Mouse (Mus musculus) urinary bladder, postnatal 10 days (tissue): Measurements from ENCODE around the gene Mrgpra4.

Experiments used
- DNase-seq: peaks from one replicate; pipeline ENCODE4 v3.0.0; 2022; ENCODE audit warnings: low spot score

The Mrgpra4 gene

DNA sequence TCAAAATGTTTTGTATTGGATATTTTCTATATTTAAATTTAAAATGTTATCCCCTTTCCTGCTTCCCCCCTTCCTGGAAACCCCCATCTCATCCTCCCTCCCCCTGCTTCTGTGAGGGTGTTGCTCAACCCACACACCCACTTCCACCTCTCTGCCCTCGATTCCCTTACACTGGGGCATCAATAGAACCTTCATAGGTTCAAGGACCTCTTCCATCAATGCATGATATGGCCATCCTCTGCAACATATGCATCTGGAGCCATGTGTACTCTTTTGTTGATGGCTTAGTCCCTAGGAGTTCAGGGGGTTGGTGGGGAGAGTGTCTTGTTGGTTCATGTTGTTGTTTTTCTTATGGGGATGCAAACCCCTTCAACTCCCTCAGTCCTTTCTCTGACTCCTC, at the start of gene Mrgpra4:
Mrgpra4 (minus strand) TSS at position 101 of the 400 bp plus-strand sequence.
- DNase-seq, result no peak

DNA sequence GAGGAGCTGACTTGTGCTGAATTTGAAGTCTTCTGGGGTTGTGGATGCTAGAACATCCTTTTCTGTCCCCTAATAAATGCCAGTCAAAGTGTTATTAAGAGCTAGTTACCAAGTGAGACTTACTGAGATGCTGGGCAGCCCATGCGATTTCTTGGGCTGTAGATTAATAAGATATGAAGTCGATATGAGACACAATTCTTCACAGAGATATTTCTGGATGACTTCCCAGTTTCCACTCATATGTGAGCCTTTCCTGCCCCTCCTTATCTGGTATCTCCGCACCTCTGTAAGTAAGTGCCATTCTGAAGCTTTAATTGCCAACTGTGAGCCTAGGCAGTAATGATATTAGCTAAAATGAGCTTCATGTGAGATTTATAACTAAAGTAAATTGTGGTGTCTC, 45.6 kb upstream of the Mrgpra4 start, which contains the start of gene Mrgprx1:
Mrgprx1 (minus strand) TSS at position 101 of the 400 bp plus-strand sequence.
- no peak for DNase-seq

DNA sequence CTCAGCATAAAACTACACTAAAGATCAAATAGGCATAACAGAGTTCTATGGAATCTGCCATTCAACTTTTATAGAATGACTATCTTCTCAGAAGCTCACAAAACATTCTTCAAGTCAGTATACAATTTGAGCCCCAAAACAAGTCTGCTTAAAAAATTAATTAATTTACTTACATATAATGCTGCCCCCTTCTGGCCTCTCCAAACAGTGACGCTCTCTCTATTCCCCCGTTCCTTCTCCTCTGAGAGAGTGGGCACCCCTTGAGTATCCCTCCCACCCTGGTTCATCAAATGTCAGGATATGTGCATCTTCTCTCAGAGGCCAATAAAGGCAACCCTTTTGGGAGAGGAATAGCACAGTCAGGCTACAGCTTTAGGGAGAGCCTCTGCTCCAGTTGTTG, 36.0 kb upstream of the Mrgpra4 start:
- DNase-seq, result no peak

- no peak for DNase-seq
Observed at GRCm38 (mm10) chr7:47995689-47996088, 13.8 kb upstream of the Mrgpra4 start.

- DNase-seq, result no peak
Observed at GRCm38 (mm10) chr7:47986752-47987151, 4.9 kb upstream of the Mrgpra4 start.
